Mouse (Mus musculus): Measurements from ENCODE around the gene Cntfr.
A peak's percentile ranks its signal among the peaks of the same experiment; 100 is the strongest.

Cntfr gene

GRCm38 (mm10) chr4:41679291-41679690 is 17.6 kb downstream of the Cntfr start:
- no peak for DNase-seq (ENCODE audit: low read depth, low spot score)

- DNase-seq (ENCODE audit: low read depth, low spot score): no peak
These were observed 18.0 kb downstream of the Cntfr start for GRCm38 (mm10) chr4:41678863-41679262.

GRCm38 (mm10) chr4:41677006-41677629 is 19.8 kb downstream of the Cntfr start:
- DNase-seq (ENCODE audit: low read depth, low spot score): no peak

GRCm38 (mm10) chr4:41676248-41677005 is 20.5 kb downstream of the Cntfr start:
- DNase-seq (ENCODE audit: low read depth, low spot score): peak; percentile 46

- no peak for DNase-seq (ENCODE audit: low read depth, low spot score)
These were observed 23.7 kb downstream of the Cntfr start for GRCm38 (mm10) chr4:41673186-41673585.

- DNase-seq (ENCODE audit: low read depth, low spot score): no peak
These were observed 24.3 kb downstream of the Cntfr start for GRCm38 (mm10) chr4:41672522-41672963.

- no peak for DNase-seq (ENCODE audit: low read depth, low spot score)
These were observed 24.9 kb downstream of the Cntfr start for GRCm38 (mm10) chr4:41671963-41672480.

GRCm38 (mm10) chr4:41671500-41671899 is 25.4 kb downstream of the Cntfr start:
- DNase-seq (ENCODE audit: low read depth, low spot score): no peak

- DNase-seq (ENCODE audit: low read depth, low spot score): no peak
These were observed 26.1 kb downstream of the Cntfr start for GRCm38 (mm10) chr4:41670836-41671235.

GRCm38 (mm10) chr4:41666646-41667045 is 30.2 kb downstream of the Cntfr start:
- no peak for DNase-seq (ENCODE audit: low read depth, low spot score)

GRCm38 (mm10) chr4:41665009-41665675 is 31.7 kb downstream of the Cntfr start:
- DNase-seq (ENCODE audit: low read depth, low spot score): no peak

GRCm38 (mm10) chr4:41664533-41664932 is 32.4 kb downstream of the Cntfr start:
- DNase-seq (ENCODE audit: low read depth, low spot score): peak; percentile 57

- DNase-seq (ENCODE audit: low read depth, low spot score): no peak
These were observed 33.3 kb downstream of the Cntfr start for GRCm38 (mm10) chr4:41663614-41664013.

GRCm38 (mm10) chr4:41662723-41663122 is 34.2 kb downstream of the Cntfr start:
- DNase-seq (ENCODE audit: low read depth, low spot score): no peak

GRCm38 (mm10) chr4:41660851-41661430 is 35.9 kb downstream of the Cntfr start:
- DNase-seq (ENCODE audit: low read depth, low spot score): no peak

GRCm38 (mm10) chr4:41659556-41659955 is 37.3 kb downstream of the Cntfr start:
- no peak for DNase-seq (ENCODE audit: low read depth, low spot score)

- peak; percentile 74 for DNase-seq (ENCODE audit: low read depth, low spot score)
These were observed 38.1 kb downstream of the Cntfr start for GRCm38 (mm10) chr4:41658566-41659384.

GRCm38 (mm10) chr4:41655525-41655924 is 41.4 kb downstream of the Cntfr start:
- no peak for DNase-seq (ENCODE audit: low read depth, low spot score)

GRCm38 (mm10) chr4:41654217-41654616 is 42.7 kb downstream of the Cntfr start:
- peak; percentile 91 for DNase-seq (ENCODE audit: low read depth, low spot score)

- DNase-seq (ENCODE audit: low read depth, low spot score): no peak
These were observed 43.2 kb downstream of the Cntfr start for GRCm38 (mm10) chr4:41653730-41654129.

- DNase-seq (ENCODE audit: low read depth, low spot score): peak; percentile 91
These were observed 43.6 kb downstream of the Cntfr start for GRCm38 (mm10) chr4:41653296-41653695.
